Mouse (Mus musculus): ENCODE measurements around the gene Actr10. TPM values are rescaled to one million over a fixed set of nuclear protein-coding genes. Genes with fewer than 3 reads are reported as not detected.

The Actr10 gene
- total RNA-seq, 2 experiments from 2014 or later: 149 to 160 TPM

Other genes with a start within 250 kb of the Actr10 start
- 10 to 100 TPM; 21.0 to 22.9 TPM for gene Frmd6, start 112.3 kb upstream of the Actr10 start, total RNA-seq (2021)
- 100 to 1,000 TPM; 185 to 216 TPM for gene Psma3, start 36.8 kb downstream of the Actr10 start, total RNA-seq (2021)
- 10 to 100 TPM; 40.9 to 44.2 TPM for gene Arid4a, start 78.1 kb downstream of the Actr10 start, total RNA-seq (2021)
- not detected for gene Tomm20l, start 173.6 kb downstream of the Actr10 start, total RNA-seq (2021)
- 10 to 100 TPM; 50.7 to 58.5 TPM for gene Timm9, start 198.8 kb downstream of the Actr10 start, total RNA-seq (2021)
- 1 to 10 TPM; 6.6 to 7.5 TPM for gene 2700049A03Rik, start 199.0 kb downstream of the Actr10 start, total RNA-seq (2021)

Measured in layer of hippocampus, adult 18-20 months (tissue).